ENCODE assay signal across 25 mouse cellular contexts in the genomic region with DNA sequence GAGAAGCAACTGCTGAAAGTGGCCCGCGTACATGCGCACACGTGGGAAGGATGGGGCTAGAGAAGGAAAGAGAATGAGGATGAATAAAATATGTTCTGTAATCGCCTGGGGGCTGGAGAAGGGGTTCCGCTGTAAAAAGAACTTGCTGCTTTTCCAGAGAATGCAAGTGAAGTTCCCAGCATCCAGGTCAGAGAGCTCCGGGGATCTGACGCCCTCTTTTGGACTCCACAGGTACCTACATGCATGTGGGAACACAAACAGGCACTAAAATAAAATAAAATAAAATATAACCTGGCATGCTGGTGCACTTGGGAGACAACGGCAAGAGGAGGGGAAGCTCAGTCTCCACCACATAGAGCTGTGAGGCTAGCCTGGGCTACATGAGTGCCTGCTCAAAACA.
DNase-seq lines count a peak whose midpoint lies in the region; ATAC-seq and TF ChIP-seq lines count a peak whose summit lies in the region.
"Had no signal": no experiment of that assay in that cellular context is flagged by ENCODE, and none has a peak within 500 bp of the region (broad histone marks: within the 10 kb centered on the region; RNA-seq: fewer than 3 reads in every experiment).

No protein-coding gene starts in this region.

- ATAC-seq in intestine, postnatal 0 days = no peak
- no peak for ATAC-seq in intestine, embryonic 16.5 days
- ATAC-seq in megakaryocyte, adult 5-6 weeks (ENCODE audit: poor library complexity, severe bottlenecking) = no peak
- ATAC-seq: forebrain, postnatal 0 days; hindbrain, embryonic 16.5 days; midbrain, embryonic 13.5 days had no signal

- H3K4me1 ChIP-seq in intestine, postnatal 0 days (replicated peaks; ENCODE audit: control insufficient read depth, insufficient read depth, low read length) = 0 out of 2 replicates have a peak, but pooled peaks cover 4% of the 10 kb centered on the region
- peaks cover 5% of the 10 kb centered on the region; the same call in 1 of the 2 replicates for H3K4me1 ChIP-seq in intestine, embryonic 16.5 days (ENCODE audit: control insufficient read depth, insufficient read depth, low read length)
- H3K4me1 ChIP-seq in megakaryocyte, embryonic 14.5 days = peaks cover 98% of the 10 kb centered on the region
- H3K4me1 ChIP-seq: stomach, embryonic 15.5 days had no signal

- H3K27me3 ChIP-seq in intestine, postnatal 0 days (replicated peaks; ENCODE audit: control insufficient read depth, insufficient read depth, low read length) = no peaks in the 10 kb centered on the region
- H3K27me3 ChIP-seq in intestine, embryonic 16.5 days (replicated peaks; ENCODE audit: control insufficient read depth, insufficient read depth, low read length) = no peaks in the 10 kb centered on the region
- no peaks in the 10 kb centered on the region for H3K27me3 ChIP-seq in megakaryocyte, embryonic 14.5 days (replicated peaks)
- H3K27me3 ChIP-seq: embryonic facial prominence, embryonic 15.5 days; forebrain, embryonic 12.5 days; limb, embryonic 15.5 days; liver, embryonic 13.5 days; midbrain, embryonic 13.5 days; stomach, embryonic 15.5 days had no signal

- TF ChIP-seq CTCF in intestine, postnatal 0 days (IDR thresholded peaks at IDR 0.05; ENCODE audit: low read depth) = peak; percentile 27; the same call in 1 of the 2 replicates

- WGBS in intestine, postnatal 0 days = 81% methylated on average over 9 of the region's 9 CpGs
- 83% methylated on average over 9 of the region's 9 CpGs for WGBS in intestine, embryonic 16.5 days

- H3K9ac ChIP-seq in intestine, postnatal 0 days (ENCODE audit: low read depth, low read length) = no peak overlapping the region
- H3K9ac ChIP-seq in intestine, embryonic 16.5 days (ENCODE audit: low read depth, low read length) = no peak overlapping the region
- H3K9ac ChIP-seq: embryonic facial prominence, embryonic 15.5 days; forebrain, embryonic 12.5 days; forebrain, postnatal 0 days; limb, embryonic 15.5 days; liver, embryonic 13.5 days; midbrain, embryonic 13.5 days; stomach, embryonic 15.5 days had no signal

- no peaks in the 10 kb centered on the region for H3K36me3 ChIP-seq in intestine, postnatal 0 days (ENCODE audit: control insufficient read depth, insufficient read depth)
- no peaks in the 10 kb centered on the region for H3K36me3 ChIP-seq in intestine, embryonic 16.5 days (ENCODE audit: control insufficient read depth, insufficient read depth, low read length)
- no peaks in the 10 kb centered on the region for H3K36me3 ChIP-seq in megakaryocyte, embryonic 14.5 days (replicated peaks; ENCODE audit: low read length)
- H3K36me3 ChIP-seq: embryonic facial prominence, embryonic 10.5 days; embryonic facial prominence, embryonic 15.5 days; forebrain, embryonic 12.5 days; limb, embryonic 10.5 days; limb, embryonic 15.5 days; liver, embryonic 13.5 days; midbrain, embryonic 13.5 days; stomach, embryonic 15.5 days had no signal

- H3K27ac ChIP-seq in intestine, postnatal 0 days (ENCODE audit: low read depth, low read length) = no peak overlapping the region
- H3K27ac ChIP-seq in intestine, embryonic 16.5 days (ENCODE audit: low read length) = no peak overlapping the region
- H3K27ac ChIP-seq: embryonic facial prominence, embryonic 15.5 days; forebrain, embryonic 12.5 days; limb, embryonic 15.5 days; midbrain, embryonic 13.5 days; stomach, embryonic 15.5 days had no signal

- no peak overlapping the region for H3K4me3 ChIP-seq in intestine, postnatal 0 days (ENCODE audit: low read depth, low read length)
- no peak overlapping the region for H3K4me3 ChIP-seq in intestine, embryonic 16.5 days (ENCODE audit: low read length)
- H3K4me3 ChIP-seq in megakaryocyte, embryonic 14.5 days (replicated peaks) = peak overlapping the region; percentile 64
- H3K4me3 ChIP-seq: embryonic facial prominence, embryonic 10.5 days; embryonic facial prominence, embryonic 15.5 days; forebrain, embryonic 12.5 days; limb, embryonic 10.5 days; limb, embryonic 15.5 days; liver, embryonic 13.5 days; midbrain, embryonic 13.5 days; stomach, embryonic 15.5 days had no signal

- H3K4me2 ChIP-seq in intestine, postnatal 0 days (replicated peaks; ENCODE audit: low read depth) = no peak overlapping the region
- H3K4me2 ChIP-seq in intestine, embryonic 16.5 days (ENCODE audit: low read depth, low read length) = no peak overlapping the region
- H3K4me2 ChIP-seq: embryonic facial prominence, embryonic 15.5 days; forebrain, embryonic 12.5 days; limb, embryonic 15.5 days; liver, embryonic 13.5 days; midbrain, embryonic 13.5 days; stomach, embryonic 15.5 days had no signal

- DNase-seq in R1 (ENCODE audit: low read depth, low spot score) = peak; percentile 58
- no peak for DNase-seq in urinary bladder, adult 2 months (ENCODE audit: low spot score)
- no peak for DNase-seq in yolk sac, embryonic 10.5 days (ENCODE audit: low spot score)
- DNase-seq: adrenal gland, postnatal 25 days; cerebellum, adult 8-10 months; cerebellum, postnatal 25 days; forebrain, postnatal 0 days; heart, postnatal 14 days; kidney, postnatal 14 days; liver, embryonic 13.5 days; lung, adult 18-20 months; lung, postnatal 10 days; right cerebral cortex, postnatal 14 days had no signal

- no peaks in the 10 kb centered on the region for H3K9me3 ChIP-seq in intestine, postnatal 0 days (ENCODE audit: control insufficient read depth)
- no peaks in the 10 kb centered on the region for H3K9me3 ChIP-seq in intestine, embryonic 16.5 days (ENCODE audit: control insufficient read depth, low read length)
- peaks cover 1% of the 10 kb centered on the region; the same call in 1 of the 2 replicates for H3K9me3 ChIP-seq in megakaryocyte, embryonic 14.5 days
- H3K9me3 ChIP-seq: embryonic facial prominence, embryonic 10.5 days; embryonic facial prominence, embryonic 15.5 days; forebrain, embryonic 12.5 days; limb, embryonic 10.5 days; limb, embryonic 15.5 days; liver, embryonic 13.5 days; midbrain, embryonic 13.5 days; stomach, embryonic 15.5 days had no signal
